Mouse (Mus musculus) stomach, embryonic 14.5 days (tissue): ENCODE results near the gene Ccn5. TPM values are rescaled to one million over a fixed set of nuclear protein-coding genes. Genes with fewer than 3 reads are reported as not detected.
A peak's percentile ranks its signal among the peaks of the same experiment; 100 is the strongest.

Experiments
- ATAC-seq: fragments of 200-750 bp; cut with Nextera tagmentation; 2 replicates; pipeline ENCODE4 v1.8.0; 2017; ENCODE audit warnings: low read depth, moderate TSS enrichment; ENCODE audit not compliant: insufficient number of reproducible peaks, insufficient read depth, low FRiP score
- H3K27ac ChIP-seq: fragments of 300-500 bp; sonication (generic); 2 replicates; pipeline ENCODE4 v1.5.1; 2014; ENCODE audit warnings: mild to moderate bottlenecking, low read length, moderate library complexity, mixed read lengths
- H3K27me3 ChIP-seq: fragments of 300-500 bp; sonication (generic); 2 replicates; pipeline ENCODE4 v1.6.1; 2014; ENCODE audit warnings: low read length, control low read depth, mixed read lengths; ENCODE audit not compliant: control insufficient read depth, insufficient read depth
- H3K36me3 ChIP-seq: fragments of 300-500 bp; sonication (generic); 2 replicates; pipeline ENCODE4 v1.6.1; 2014; ENCODE audit warnings: mild to moderate bottlenecking, control low read depth, low read length, moderate library complexity, mixed read lengths; ENCODE audit not compliant: control insufficient read depth, insufficient read depth
- H3K4me1 ChIP-seq: fragments of 300-500 bp; sonication (generic); 2 replicates; pipeline ENCODE4 v1.6.1; 2014; ENCODE audit warnings: low read length, control low read depth, mixed read lengths; ENCODE audit not compliant: control insufficient read depth, insufficient read depth
- H3K4me2 ChIP-seq: fragments of 300-500 bp; sonication (generic); replicated peaks from 2 replicates; pipeline ENCODE4 v1.6.1; 2014; ENCODE audit warnings: low read depth, low read length, control low read depth
- H3K4me3 ChIP-seq: fragments of 300-500 bp; sonication (generic); 2 replicates; pipeline ENCODE4 v1.5.1; 2014; ENCODE audit warnings: low read depth, low read length, control low read depth
- H3K9ac ChIP-seq: fragments of 300-500 bp; sonication (generic); replicated peaks from 2 replicates; pipeline ENCODE4 v1.6.1; 2014; ENCODE audit warnings: low read depth, mild to moderate bottlenecking, control low read depth, low read length, moderate library complexity, mixed read lengths
- H3K9me3 ChIP-seq: fragments of 300-500 bp; sonication (generic); 2 replicates; pipeline ENCODE4 v1.6.1; 2016; ENCODE audit warnings: low read depth, low read length, control low read depth; ENCODE audit not compliant: control insufficient read depth
- WGBS: fragments of 180-500 bp; shearing (Covaris S2); extraction: QIAGEN DNeasy Blood & Tissue Kit; methylation state at CpG from one replicate; pipeline ENCODE4 v1.1.7; 2014; 5-methylcytosine and 5-hydroxymethylcytosine counted together
- polyA plus RNA-seq: library from polyadenylated mRNA; unstranded; fragments of >200 nt; fragmentation: Nextera tagmentation; extraction: Ambion mirVana; gene quantifications from 2 replicates; pipeline ENCODE4 v1.2.1, GENCODE M21; 2014

Ccn5 gene
- polyA plus RNA-seq, 1 experiment from 2014 or later = 0.52 TPM

DNA sequence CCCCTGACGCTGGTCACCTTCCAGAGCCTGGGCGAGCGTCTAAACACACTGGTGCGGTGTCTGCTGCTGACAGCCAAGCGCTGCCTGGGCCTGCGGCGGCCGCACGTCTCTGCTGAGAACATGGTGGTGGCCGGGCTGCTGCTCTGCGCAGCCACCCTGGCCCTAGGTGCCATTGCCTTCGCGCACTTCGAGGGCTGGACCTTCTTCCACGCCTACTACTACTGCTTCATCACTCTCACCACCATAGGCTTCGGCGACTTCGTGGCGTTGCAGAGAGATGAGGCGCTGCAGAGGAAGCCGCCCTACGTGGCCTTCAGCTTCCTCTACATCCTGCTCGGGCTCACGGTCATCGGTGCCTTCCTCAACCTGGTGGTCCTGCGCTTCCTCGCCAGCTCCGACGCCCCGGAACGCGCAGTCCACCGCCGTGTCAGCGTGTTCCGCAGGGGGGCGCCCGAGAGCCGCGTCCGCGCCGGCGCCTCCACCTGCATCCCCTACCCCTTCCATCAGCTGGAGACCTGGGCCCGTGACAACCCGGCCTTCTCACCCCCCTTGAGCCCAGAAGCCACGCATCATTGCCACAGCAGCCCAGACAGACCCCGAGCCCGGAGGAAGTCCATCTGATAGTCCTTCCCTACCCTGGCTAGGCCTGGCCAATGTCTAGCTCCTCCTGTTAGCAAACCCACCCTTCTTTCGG lies 37.7 kb downstream of the Ccn5 start:
- H3K4me1 ChIP-seq = no peaks in the 10 kb centered on the region
- WGBS = 12% methylated on average over 50 of the region's 50 CpGs
- no peak overlapping the region for H3K4me3 ChIP-seq
- no peak for ATAC-seq
- H3K4me2 ChIP-seq = 0 out of 2 replicates have a peak overlapping the region, but pooled peaks have one; percentile 16
- no peak overlapping the region for H3K9ac ChIP-seq
- no peak overlapping the region for H3K27ac ChIP-seq
- H3K36me3 ChIP-seq = no peaks in the 10 kb centered on the region
- peaks cover 28% of the 10 kb centered on the region for H3K27me3 ChIP-seq
- no peaks in the 10 kb centered on the region for H3K9me3 ChIP-seq

DNA sequence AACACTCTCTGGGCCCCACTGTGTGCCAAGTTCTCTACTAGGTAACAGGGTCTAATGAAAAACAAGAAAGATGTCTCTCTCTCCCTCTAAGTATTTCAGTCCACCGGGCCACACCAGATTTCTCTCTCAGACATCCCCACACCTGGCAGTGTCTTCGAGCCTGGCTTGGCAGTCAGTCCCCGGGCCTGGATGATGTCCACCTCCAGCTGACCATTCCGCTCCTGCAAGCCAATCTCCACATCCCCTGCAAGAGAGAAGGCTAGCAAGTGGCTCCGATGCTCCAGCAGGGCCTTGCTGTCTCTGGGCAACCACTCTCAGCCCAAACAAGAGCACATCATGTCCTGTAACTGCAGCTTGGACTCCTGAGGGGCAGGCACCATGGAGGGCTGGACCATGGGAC lies 44.6 kb downstream of the Ccn5 start:
- Histone ChIP-seq H3K36me3 (no peaks in the 10 kb centered on the region), H3K4me2 (no peak overlapping the region), H3K9ac (no peak overlapping the region), H3K4me1 (no peaks in the 10 kb centered on the region), H3K4me3 (no peak overlapping the region), H3K9me3 (no peaks in the 10 kb centered on the region), H3K27me3 (no peaks in the 10 kb centered on the region), H3K27ac (no peak overlapping the region)
- no peak for ATAC-seq
- 93% methylated on average over 5 of the region's 5 CpGs for WGBS

DNA sequence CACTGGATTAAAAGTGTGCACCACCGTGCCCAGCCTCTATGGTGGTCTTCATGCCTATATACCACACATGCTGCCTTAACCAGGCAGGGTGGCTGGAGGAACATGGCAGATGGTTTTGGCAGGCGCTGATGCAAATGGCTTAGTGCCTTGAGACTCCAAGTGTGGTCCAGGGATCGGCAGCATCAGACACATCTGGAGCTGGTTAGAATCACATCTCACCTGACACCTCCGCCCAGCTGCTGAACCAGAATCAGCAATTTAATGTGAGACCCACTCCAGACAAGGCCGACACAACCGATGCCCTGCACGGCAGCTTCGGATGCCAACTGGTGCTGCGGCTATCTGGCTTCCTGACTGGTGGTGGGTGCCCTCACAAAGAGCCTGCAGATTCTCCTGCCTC lies 45.4 kb downstream of the Ccn5 start:
- Histone ChIP-seq H3K27me3 (no peaks in the 10 kb centered on the region), H3K4me2 (no peak overlapping the region), H3K36me3 (no peaks in the 10 kb centered on the region), H3K27ac (no peak overlapping the region), H3K9me3 (no peaks in the 10 kb centered on the region), H3K4me1 (no peaks in the 10 kb centered on the region), H3K9ac (no peak overlapping the region), H3K4me3 (no peak overlapping the region)
- 84% methylated on average over 9 of the region's 9 CpGs for WGBS
- ATAC-seq = no peak

DNA sequence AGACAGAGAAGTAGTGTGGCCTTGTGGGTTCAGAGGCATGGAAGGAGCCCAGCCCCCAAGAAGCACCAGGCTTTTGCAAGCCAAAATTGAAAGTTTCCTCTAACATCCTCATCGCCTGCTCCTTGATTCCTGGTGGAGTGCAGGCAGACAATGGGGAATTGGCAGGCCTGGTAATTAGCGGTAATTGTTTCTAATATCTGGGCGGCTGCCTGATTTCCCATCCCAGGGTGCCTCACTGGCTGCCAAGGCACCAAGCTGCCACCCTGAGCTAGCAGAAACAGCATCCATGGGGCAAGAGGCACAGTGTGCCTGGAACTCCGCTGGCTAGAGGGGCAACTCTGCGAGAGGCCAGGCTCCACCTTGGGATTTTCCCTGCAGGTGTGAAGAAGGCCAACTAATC lies 49.1 kb downstream of the Ccn5 start:
- no peaks in the 10 kb centered on the region for H3K9me3 ChIP-seq
- no peak overlapping the region for H3K9ac ChIP-seq
- H3K27ac ChIP-seq = no peak overlapping the region
- 45% methylated on average over 5 of the region's 5 CpGs for WGBS
- no peak for ATAC-seq
- H3K4me1 ChIP-seq = no peaks in the 10 kb centered on the region
- H3K4me2 ChIP-seq = no peak overlapping the region
- H3K4me3 ChIP-seq = no peak overlapping the region
- no peaks in the 10 kb centered on the region for H3K27me3 ChIP-seq
- H3K36me3 ChIP-seq = no peaks in the 10 kb centered on the region

DNA sequence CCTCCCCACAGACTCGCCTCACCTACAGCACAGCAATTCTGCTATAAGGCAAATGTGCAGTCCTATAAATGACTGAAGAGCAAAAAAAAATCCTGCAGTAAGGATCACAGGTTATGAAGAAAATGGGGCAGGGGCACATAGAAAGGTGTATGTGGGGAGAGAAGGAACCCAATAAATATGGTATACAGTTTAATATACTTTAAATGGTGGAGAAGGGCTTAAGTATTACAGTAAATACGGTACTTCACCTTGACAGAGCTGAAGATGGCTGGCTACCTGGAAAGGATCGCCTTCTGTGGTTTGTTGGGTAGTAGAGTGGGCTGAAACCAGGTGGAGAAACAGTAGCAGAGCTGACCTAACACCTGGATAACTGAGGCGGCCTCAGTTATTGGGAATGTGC lies 50.6 kb downstream of the Ccn5 start:
- H3K27me3 ChIP-seq = no peaks in the 10 kb centered on the region
- H3K4me3 ChIP-seq = no peak overlapping the region
- H3K9ac ChIP-seq = no peak overlapping the region
- no peak for ATAC-seq
- WGBS = 81% methylated on average over 4 of the region's 4 CpGs
- H3K36me3 ChIP-seq = no peaks in the 10 kb centered on the region
- H3K27ac ChIP-seq = no peak overlapping the region
- H3K9me3 ChIP-seq = no peaks in the 10 kb centered on the region
- no peaks in the 10 kb centered on the region for H3K4me1 ChIP-seq
- no peak overlapping the region for H3K4me2 ChIP-seq

DNA sequence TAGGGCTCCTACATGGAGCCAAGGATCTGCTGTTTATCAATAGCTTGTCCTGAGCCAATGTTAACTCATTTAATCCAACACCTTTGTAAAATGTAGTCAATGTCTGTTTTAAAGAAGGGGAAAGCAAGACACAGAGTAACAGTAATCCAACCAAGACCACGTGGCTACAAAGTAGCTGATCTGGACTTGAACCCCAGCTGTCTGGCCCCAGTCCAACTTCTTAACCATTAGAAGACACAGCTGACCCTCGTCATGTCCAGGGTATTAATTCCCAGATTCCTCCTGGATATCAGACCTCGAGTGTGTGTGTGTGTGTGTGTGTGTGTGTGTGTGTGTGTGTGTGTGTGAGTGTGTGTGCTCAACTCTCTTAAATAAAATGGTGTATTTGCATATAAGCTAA lies 51.2 kb downstream of the Ccn5 start:
- Histone ChIP-seq H3K4me2 (no peak overlapping the region), H3K4me3 (no peak overlapping the region), H3K9ac (no peak overlapping the region), H3K4me1 (no peaks in the 10 kb centered on the region), H3K9me3 (no peaks in the 10 kb centered on the region), H3K27me3 (no peaks in the 10 kb centered on the region), H3K27ac (no peak overlapping the region), H3K36me3 (no peaks in the 10 kb centered on the region)
- WGBS = 42% methylated on average over 3 of the region's 3 CpGs
- no peak for ATAC-seq

DNA sequence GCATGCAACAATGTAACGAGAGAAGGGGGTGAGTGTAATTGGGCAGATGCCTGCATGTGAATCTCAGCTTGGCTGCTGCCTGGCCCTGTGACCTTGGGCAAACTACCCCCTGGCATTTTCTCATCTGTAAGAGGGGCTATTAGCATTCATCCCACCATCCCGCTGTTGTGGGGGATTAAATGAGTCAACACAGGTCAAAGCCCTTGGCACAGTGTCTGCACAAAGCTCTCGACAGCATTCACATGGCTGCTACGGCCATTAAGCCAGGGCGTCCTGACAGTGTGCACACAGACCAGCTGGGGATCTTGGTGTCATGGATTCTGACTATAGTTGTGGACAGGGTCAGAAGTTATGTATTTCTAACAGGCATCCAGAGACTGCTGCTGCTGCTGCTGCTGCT lies 54.2 kb downstream of the Ccn5 start:
- Histone ChIP-seq H3K36me3 (no peaks in the 10 kb centered on the region), H3K27me3 (no peaks in the 10 kb centered on the region), H3K4me2 (no peak overlapping the region), H3K4me3 (no peak overlapping the region), H3K9me3 (no peaks in the 10 kb centered on the region), H3K9ac (no peak overlapping the region), H3K4me1 (no peaks in the 10 kb centered on the region), H3K27ac (no peak overlapping the region)
- no peak for ATAC-seq
- 45% methylated on average over 5 of the region's 5 CpGs for WGBS

DNA sequence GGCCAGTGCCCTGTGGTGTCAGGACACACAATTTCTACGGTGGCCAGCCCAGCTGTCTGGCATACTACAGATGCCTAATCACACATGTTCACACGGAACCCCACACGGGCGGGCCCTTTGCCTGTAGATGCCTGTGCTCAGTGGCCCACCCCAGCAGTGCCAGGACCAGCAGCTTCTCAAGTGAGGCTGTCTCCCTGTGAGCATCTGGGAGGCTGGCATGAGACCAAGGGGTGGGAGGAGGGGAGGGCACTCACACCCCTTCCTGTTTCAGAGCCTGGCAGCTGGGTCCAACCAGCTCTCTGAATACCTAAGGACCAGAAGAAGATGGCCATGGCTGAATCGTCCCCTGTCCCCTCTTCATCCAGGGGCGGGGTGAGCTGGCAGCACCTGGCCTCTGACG lies 54.8 kb downstream of the Ccn5 start:
- no peak overlapping the region for H3K27ac ChIP-seq
- WGBS = 81% methylated on average over 7 of the region's 7 CpGs
- H3K4me1 ChIP-seq = no peaks in the 10 kb centered on the region
- H3K27me3 ChIP-seq = no peaks in the 10 kb centered on the region
- H3K4me3 ChIP-seq = no peak overlapping the region
- no peaks in the 10 kb centered on the region for H3K36me3 ChIP-seq
- no peak overlapping the region for H3K4me2 ChIP-seq
- H3K9ac ChIP-seq = no peak overlapping the region
- ATAC-seq = no peak
- no peaks in the 10 kb centered on the region for H3K9me3 ChIP-seq

DNA sequence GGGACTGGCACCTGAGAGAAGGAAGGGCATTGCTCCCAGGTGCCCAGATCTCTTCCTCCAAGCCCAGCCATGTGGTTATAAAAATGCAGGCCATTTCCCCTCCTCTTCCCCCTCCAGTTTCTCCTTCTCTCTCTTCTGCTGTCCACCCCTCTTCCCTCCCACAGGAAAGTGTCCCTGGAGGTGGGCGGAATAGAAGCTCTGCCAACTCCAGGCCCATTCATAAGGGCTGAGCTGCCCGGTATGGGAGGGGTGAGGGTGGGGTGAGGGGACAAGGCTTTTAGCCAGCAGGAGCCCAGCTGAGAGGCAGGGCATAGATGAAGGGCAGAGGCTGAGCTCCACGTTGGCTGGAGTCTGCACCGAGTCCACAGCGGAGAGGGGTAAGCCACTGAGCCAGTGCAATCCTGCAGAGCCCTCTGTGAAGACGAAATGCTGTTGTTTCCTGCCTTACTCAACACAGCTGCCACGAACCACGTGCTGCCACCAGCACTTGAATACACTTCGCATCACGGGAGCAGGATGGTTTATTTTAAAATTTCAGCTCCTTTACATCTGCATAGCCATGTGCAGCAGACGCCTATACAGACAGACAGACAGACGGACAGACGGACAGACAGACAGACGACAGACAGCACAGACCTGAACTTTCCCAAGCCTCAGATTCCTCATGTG lies 56.3 kb downstream of the Ccn5 start:
- ATAC-seq = no peak
- no peak overlapping the region for H3K9ac ChIP-seq
- H3K9me3 ChIP-seq = no peaks in the 10 kb centered on the region
- no peaks in the 10 kb centered on the region for H3K4me1 ChIP-seq
- no peak overlapping the region for H3K27ac ChIP-seq
- WGBS = 70% methylated on average over 14 of the region's 14 CpGs
- H3K4me2 ChIP-seq = no peak overlapping the region
- H3K36me3 ChIP-seq = no peaks in the 10 kb centered on the region
- no peak overlapping the region for H3K4me3 ChIP-seq
- no peaks in the 10 kb centered on the region for H3K27me3 ChIP-seq
